Mouse (Mus musculus) mature B cell (primary cell): Measurements from ENCODE around the gene Gm20379.

ENCODE experiments used
- in situ Hi-C: fragments of 300-500 bp; cut with MboI; formaldehyde crosslinking; loops from 2 replicates; pipeline ENCODE4 v1.14.3; 2019

The Gm20379 gene

GRCm38 (mm10) chr13:92305680-92306079 lies at the start of gene Gm20379:
Gene Gm20379, plus strand, starts transcription at chr13:92305980.
- in situ Hi-C loops: no loop called here

- in situ Hi-C loops: no loop called here
Measured at GRCm38 (mm10) chr13:92261329-92261728, 44.5 kb upstream of the Gm20379 start.

GRCm38 (mm10) chr13:92263566-92263965 lies 42.2 kb upstream of the Gm20379 start:
- in situ Hi-C loops: no loop called here

- in situ Hi-C loops: no loop called here
Measured at GRCm38 (mm10) chr13:92267076-92267475, 38.7 kb upstream of the Gm20379 start.

GRCm38 (mm10) chr13:92274274-92275198 lies 31.2 kb upstream of the Gm20379 start:
- in situ Hi-C loops: no loop called here

- in situ Hi-C loops: no loop called here
Measured at GRCm38 (mm10) chr13:92275292-92275691, 30.5 kb upstream of the Gm20379 start.

- in situ Hi-C loops: no loop called here
Measured at GRCm38 (mm10) chr13:92277027-92277426, 28.8 kb upstream of the Gm20379 start.

- in situ Hi-C loops: no loop called here
Measured at GRCm38 (mm10) chr13:92291605-92292004, 14.2 kb upstream of the Gm20379 start.

- in situ Hi-C loops: no loop called here
Measured at GRCm38 (mm10) chr13:92293883-92294282, 11.9 kb upstream of the Gm20379 start.

- in situ Hi-C loops: no loop called here
Measured at GRCm38 (mm10) chr13:92296490-92296889, 9.3 kb upstream of the Gm20379 start.

- in situ Hi-C loops: no loop called here
Measured at GRCm38 (mm10) chr13:92297021-92297420, 8.8 kb upstream of the Gm20379 start.

GRCm38 (mm10) chr13:92299522-92299921 lies 6.3 kb upstream of the Gm20379 start:
- in situ Hi-C loops: no loop called here

- in situ Hi-C loops: no loop called here
Measured at GRCm38 (mm10) chr13:92301754-92302153, 4.0 kb upstream of the Gm20379 start.

GRCm38 (mm10) chr13:92302466-92302865 lies 3.3 kb upstream of the Gm20379 start:
- in situ Hi-C loops: no loop called here

- in situ Hi-C loops: no loop called here
Measured at GRCm38 (mm10) chr13:92303062-92303948, 2.5 kb upstream of the Gm20379 start.

GRCm38 (mm10) chr13:92304291-92304690 lies 1.5 kb upstream of the Gm20379 start:
- in situ Hi-C loops: no loop called here

- in situ Hi-C loops: no loop called here
Measured at GRCm38 (mm10) chr13:92314613-92315012, 8.8 kb downstream of the Gm20379 start.

- in situ Hi-C loops: no loop called here
Measured at GRCm38 (mm10) chr13:92320770-92321169, 15.0 kb downstream of the Gm20379 start.

- in situ Hi-C loops: no loop called here
Measured at GRCm38 (mm10) chr13:92326030-92326429, 20.2 kb downstream of the Gm20379 start.

GRCm38 (mm10) chr13:92328000-92328399 lies 22.2 kb downstream of the Gm20379 start:
- in situ Hi-C loops: no loop called here

GRCm38 (mm10) chr13:92330621-92331020 lies 24.8 kb downstream of the Gm20379 start:
- in situ Hi-C loops: no loop called here

GRCm38 (mm10) chr13:92332103-92332879 lies 26.5 kb downstream of the Gm20379 start:
- in situ Hi-C loops: no loop called here
